Mouse (Mus musculus): ENCODE measurements around the gene Gm9495.
A peak's percentile ranks its signal among the peaks of the same experiment; 100 is the strongest.
"Not testable (repeated sequence)": the region's sequence is repeated elsewhere in the genome, so short reads cannot be mapped to it uniquely, and the experiment has no call there.

Gene Gm9495

DNA sequence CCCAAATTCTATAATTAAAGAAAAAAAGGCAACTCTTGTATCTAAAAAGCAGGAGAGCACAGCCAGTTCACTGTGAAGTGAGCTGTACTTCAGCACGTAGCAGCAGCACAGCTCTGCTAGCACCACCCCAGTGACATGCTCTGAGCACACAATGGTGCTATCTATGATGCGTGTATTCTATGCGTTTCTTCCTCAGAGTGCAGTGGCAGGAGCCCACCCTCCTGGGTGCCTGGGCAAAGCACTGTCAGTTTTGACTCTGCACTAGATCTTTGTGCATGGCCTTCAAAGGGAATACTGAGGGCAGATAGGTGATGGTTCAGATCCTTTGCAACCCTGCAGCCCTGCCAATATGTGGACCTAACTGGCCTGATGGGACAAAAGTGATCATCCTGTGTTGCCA lies at the start of gene Gm9495:
Gm9495 (minus strand) TSS at position 101 of the 400 bp plus-strand sequence.
- DNase-seq, result not testable (repeated sequence)

DNA sequence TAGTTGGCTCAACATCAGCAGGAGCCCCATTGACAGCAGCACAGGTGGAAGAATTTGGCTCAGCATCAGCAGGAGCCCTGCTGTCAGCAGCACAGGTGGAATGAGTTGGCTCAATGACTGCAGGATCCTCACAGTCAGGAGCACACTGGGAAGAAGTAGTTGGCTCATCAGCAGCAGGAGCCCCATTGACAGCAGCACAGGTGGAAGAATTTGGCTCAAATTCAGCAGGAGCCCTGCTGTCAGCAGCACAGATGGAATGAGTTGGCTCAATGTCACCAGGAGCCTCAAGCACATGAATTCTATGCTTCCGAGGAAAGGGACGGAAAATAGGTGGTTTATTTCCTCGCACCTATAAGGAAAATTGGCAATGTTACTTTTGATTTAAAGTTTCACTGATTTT lies 21.6 kb upstream of the Gm9495 start:
- peak; percentile 64 to 66 for DNase-seq

DNA sequence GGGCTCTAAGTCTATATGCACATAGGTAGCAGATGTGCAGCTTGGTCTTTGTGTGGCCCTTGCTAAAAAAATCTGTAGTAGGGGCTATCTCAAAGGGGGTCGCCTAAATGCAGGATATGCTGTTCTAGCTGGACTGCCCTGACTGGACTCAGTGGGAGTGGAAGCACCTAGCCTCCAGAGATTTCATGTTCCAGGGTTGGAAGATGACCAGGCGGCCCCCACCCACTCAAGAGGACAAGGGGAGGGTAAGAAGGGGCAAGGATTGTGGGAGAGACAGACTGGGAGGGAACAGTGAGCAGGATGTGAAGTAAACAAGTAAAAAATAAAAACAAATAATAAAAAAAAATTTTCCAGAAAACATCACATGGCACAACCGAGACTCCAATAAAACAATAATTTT lies 33.3 kb downstream of the Gm9495 start:
- not testable (repeated sequence) for DNase-seq

DNA sequence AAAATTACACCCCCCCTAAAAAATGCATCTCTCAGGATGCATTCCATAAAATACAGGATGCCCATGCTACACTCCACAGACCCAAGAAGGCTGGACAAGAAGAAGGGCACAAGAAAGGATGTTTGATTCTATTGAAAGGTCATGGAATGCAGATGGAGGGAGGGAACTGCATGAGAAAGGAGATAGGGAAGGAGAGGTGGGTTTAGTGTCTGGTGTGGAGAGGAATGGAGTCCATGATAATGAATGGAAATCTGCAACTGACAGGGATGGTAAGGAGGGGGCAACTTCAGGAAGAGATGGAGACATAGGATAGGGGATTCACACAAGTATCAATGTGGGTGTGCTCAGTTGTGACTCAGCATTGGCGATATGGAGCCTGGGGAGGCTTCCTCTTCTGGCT lies 39.0 kb downstream of the Gm9495 start:
- DNase-seq, result no peak

DNA sequence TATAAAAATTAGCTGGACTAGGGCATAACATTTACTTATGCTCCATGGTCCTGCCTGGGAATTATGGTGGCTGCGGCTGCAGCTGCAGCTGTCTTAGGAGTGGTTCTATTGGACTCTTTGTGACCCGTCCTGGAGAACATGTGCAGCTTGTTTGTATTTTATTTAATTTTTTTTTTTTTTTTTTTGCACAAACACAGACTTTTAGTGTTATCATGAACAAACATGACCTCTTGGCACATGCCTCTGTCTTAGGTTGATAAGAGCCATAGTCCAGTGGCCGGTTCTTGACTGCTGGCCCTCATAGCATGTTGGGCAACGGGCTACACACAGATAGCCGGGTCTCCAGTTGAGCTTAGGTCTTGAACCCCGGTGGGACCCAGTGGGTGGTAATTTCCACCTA lies 48.6 kb downstream of the Gm9495 start:
- no peak for DNase-seq

DNA sequence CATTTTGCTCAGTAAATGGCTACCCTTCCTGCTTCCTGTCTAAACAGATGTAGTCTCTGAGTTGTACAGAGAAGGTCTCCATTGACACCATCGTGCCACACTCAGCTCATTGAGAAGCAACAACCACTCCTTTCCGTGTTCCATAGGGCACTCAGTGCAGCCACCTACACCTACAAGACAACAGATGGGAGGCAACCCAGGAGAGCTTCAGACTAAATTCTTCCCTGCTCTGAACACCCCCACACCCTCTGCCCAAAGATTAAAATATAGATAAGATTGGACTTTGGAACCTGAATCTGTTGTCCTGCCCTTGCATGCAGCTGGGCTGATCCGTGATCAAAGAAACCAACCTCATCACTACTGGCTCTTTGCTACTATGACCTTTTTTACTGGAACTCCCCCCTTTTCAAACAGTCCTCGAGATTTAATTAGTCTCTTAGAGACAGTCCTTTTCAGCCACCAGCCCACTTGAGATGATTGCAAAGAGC lies 53.4 kb downstream of the Gm9495 start:
- no peak for DNase-seq

DNA sequence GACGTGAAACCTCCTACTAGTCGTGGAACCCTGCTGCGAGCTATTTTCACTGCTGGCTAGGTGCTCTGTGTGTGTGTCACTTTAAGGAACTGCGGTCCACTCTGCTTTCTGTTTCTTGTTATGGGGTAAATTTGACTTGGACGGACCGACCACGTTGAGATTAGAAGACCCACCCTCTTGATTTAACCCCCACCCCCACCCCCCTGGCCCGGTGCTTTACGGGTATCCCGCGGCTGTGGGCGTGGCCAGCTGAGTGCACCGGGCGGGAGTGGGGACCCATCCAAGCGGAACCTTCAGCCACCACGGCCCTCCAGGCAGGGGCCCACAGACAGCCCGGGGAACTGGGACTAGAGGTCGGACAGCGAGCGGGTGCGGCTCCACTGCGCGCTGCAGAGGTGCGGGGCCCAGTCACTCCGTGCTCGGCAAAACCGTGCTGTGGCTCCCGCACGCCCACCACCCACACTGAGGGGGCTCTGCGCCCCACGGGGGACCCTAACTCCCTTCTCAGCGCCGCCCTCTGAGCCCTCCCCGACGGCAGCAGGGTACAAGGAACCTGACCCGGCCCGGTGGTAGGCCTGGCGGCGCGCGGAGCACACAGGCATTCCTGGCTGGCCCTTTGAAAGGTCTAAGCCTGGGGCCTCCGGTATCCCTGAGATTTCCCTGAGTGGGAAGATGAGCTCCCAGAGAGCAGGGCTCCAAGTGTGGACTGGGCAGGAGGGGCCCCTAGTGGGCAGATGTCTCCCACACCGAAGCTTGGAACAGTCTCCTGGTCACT lies 54.0 kb downstream of the Gm9495 start:
- peak; percentile 30 to 45 for DNase-seq

DNA sequence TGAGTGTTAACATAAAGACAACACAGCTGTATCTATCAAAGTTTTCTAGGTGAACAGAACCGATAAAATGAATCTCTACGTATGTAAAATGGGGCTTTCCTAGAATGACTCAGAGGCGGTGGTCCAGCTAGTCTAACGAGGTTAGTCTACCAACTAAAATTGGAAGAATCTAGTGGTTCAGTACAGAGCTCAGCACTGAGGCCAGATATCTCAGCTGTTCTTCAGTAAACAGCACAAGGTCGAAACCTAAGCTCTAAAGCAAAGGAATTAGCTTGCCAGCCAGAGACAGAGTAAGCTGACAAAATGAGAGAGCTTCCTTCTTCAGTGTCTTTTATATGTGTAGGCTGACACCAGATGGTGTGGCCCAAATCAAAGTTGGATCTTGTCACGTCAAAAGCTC lies 57.2 kb downstream of the Gm9495 start:
- DNase-seq, result peak in 1 of 2 experiments; percentile 13

DNA sequence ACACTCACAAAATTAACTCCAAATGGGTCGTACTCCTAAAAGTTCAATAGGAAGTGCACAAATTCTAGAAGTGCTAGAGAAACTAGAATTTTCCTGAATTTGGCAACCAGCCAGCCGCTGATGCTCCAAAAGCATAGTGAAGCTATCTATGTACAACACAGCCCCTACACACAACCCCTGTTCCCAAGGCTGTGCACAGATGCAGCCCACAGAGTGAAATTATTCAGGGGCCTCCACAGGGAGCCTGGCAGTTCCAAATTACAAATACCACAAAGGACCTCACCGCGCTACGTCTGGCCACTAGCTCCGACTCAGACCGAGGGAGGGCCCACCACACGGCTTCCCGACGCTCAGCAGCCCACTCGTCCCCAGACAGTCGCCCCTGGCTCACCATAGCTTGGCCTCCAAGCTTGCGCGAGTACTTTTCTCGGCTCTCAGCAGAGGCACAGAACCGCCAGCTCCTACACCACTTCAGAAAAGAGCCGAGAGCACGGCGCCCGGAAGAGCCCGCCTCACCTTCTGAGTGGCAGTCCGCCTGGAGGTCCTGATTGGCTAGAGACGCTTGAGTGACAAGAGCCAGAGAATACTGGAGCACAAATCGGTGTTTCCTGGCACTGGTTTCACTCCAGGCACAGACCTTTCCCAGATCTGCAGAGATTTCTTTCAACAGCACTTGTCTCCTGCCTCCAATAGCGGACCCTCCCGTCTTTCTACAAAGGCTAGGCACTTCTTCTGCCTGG lies 58.1 kb downstream of the Gm9495 start:
- peak; percentile 93 to 94 for DNase-seq

DNA sequence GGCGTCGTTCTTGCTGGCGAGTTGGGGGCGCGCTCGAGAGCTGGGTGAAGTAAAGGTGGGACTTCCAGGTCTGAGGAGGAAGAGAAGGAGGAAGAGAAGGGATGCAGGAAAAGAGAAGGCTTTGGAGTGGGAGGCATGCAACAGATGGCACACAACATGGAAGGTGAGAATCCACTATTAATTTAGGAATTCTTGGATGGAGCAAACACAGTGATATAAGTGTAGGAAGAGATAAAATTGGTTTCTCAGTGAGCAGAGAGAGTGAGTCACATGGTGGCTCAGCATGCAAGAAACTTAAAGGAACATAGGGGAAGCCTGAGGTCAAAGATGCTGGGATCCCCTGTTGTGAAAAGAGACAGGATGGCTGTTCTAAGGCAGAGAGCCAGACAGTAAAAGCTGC lies 69.0 kb downstream of the Gm9495 start:
- no peak for DNase-seq
